Mouse (Mus musculus): ENCODE results near the gene Zfp526.

DNA sequence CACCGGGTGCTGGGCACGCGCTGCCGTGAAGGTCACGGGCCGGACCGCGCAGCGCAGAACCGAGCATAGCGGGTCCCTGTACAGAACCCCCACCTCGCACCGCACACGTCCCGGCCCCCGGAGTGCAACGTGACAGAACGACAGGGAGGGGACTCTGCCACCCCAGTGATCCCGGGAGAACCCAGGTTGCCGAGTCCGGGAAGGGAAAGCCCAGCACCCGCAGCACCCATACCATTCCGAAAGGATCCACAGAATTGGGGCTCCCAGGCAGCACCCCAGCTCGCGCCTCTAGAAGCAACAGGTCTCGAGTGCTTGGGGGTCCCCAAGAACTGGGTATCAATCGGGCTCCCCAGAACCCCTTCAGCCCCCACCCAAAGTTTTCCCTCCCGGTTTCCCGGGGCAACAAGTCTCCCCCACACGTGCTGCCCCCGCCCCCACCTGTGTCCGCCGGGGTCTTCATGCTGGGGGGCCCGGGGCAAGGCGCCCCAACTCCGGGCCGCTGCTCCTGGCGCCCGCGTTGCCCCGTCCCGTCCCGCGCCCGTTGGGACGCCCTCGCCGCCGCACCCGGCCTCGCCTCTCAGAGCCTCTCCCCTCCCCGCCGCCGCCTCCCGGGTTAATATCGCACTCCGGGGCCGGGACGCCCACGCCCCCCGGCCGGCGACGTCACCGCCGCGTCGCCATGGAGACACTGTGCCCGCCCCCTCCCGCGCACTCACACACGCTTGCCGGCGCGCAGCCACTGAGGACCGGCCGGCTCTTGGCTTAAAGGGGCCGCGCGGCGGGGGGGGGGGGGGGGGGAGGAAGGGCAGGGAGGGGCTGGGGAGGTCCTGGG is 29.1 kb downstream of the Zfp526 start, which contains the start of gene Erf:
- TF ChIP-seq POLR2A (IDR thresholded peaks at IDR 0.05; ENCODE audit: low read depth, low read length) (peak; percentile 83), CTCF (IDR thresholded peaks at IDR 0.05; ENCODE audit: borderline replicate concordance, insufficient read depth, low read length) (no peak)

Measured in embryonic fibroblast, embryonic 13.5 days (primary cell).